Mouse (Mus musculus): ENCODE measurements at regions not wholly inside any gene's neighbourhood (a gene's known extent, or its start where the extent isn't known, plus 50 kb on each side); places are given as distances from the start of the nearest gene placed in this dataset.
"Not testable (repeated sequence)": the region's sequence is repeated elsewhere in the genome, so short reads cannot be mapped to it uniquely, and the experiment has no call there.

- peak in 1 of 2 experiments; percentile 67 for DNase-seq
These were observed 174.2 kb upstream of the Olfr1324 start for GRCm38 (mm10) chrX:50602461-50602875.

DNA sequence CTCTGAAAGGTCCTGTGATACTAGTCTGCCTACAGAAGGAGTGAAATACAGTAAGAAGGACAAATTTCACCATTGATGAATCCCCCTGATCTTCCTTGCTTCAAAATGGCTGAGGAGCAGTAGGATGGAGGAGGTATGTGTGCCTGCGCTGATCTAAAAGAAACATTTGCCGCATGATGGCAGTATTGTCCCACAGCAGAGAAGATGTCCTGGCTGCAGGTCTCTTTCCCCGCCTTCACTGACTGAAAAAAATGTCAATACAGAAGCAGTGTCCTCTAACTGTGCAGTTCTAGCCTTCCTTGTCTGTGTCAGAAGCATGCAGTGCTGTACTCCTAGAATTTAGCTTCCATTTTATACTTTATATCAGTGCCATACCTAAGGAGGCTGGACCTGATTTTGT, 172.0 kb upstream of the Olfr1324 start:
- DNase-seq, result peak in 1 of 2 experiments; percentile 88

DNA sequence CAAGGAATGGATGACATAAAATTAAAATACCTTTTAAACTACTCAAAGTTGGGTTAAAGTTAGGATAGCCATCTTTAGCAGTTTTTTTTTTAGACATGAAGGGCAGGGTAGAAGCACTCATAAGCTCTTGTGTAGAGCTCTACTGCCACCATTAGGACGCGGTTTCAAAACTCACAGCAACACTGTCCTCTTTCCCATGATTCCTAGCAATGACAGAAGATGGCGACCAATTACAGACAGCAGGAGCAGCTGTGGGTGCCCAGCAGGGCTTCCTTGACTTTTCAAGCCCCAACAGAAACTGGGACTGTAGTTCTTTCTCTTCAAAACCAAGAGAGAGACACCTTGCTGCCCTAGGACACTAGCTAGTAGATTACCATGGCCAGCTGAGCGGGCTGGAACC, 171.5 kb upstream of the Olfr1324 start:
- peak in 1 of 2 experiments; percentile 73 for DNase-seq

GRCm38 (mm10) chrX:50597626-50598025, 169.3 kb upstream of the Olfr1324 start:
- peak in 1 of 2 experiments; percentile 33 for DNase-seq

DNA sequence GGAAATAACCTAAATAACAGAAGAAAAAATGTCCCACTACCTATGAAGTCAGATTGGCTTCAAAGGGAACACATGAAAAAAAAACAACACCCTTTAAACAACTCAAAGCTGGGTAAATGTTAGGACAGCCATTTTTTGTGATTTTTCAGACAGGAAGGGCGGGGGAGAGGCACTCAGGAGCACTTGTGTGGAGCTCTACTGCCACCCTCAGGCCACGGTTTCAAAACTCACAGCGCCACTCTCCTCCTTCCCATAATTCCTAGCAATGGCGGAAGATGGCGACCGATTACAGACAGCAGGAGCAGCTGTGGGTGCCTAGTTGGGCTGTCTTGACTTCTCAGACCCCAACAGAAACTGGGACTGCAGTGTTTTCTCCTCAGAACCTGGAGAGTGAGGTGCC, 168.8 kb upstream of the Olfr1324 start:
- DNase-seq, result peak in 1 of 2 experiments; percentile 77

GRCm38 (mm10) chrX:50594976-50595375, 166.7 kb upstream of the Olfr1324 start:
- not testable (repeated sequence) for DNase-seq

DNA sequence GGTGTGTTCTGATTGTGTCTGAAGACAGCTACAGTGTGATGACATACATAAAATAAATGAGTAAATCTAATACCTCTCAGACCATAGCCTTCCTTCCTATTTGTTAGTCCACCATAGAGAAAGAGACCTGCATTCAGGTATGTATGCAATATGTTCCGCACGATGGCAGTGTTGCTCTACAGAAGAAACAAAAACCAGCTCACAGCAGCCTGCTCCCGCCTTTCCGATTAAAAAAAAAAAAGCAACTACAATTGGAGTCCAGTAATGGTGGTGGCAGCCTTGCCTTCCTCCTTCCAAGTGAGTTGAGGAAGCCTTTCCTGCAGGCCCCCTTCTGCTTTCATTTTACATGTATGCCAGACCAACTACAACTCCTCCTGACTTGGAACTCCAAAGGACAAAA, 163.2 kb upstream of the Olfr1324 start:
- peak in 1 of 2 experiments; percentile 54 for DNase-seq

- peak in 1 of 2 experiments; percentile 77 for DNase-seq
These were observed 162.5 kb upstream of the Olfr1324 start for GRCm38 (mm10) chrX:50590673-50591341.

GRCm38 (mm10) chrX:50588892-50589291, 160.6 kb upstream of the Olfr1324 start:
- no peak for DNase-seq

- peak in 1 of 2 experiments; percentile 70 for DNase-seq
These were observed 155.7 kb upstream of the Olfr1324 start for GRCm38 (mm10) chrX:50583741-50584580.

GRCm38 (mm10) chrX:50580200-50580599, 151.9 kb upstream of the Olfr1324 start:
- peak in 1 of 2 experiments; percentile 66 for DNase-seq

DNA sequence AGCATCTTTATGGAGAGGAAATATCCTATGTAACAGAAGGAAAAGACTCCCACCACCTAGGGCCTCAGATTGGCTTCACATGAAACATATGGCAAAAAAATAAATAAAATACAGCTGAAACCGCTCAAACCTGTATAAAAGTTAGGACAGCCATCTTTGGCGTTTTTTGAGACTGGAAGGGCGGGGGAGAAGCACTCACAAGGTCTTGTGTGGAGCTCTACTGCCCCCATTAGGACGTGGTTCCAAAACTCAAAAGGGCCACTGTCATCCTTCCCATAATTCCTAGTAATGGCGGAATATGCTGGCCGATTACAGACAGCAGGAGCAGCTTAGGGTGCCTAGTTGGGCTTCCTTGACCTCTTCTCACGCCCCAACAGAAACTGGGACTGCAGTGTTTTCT, 148.5 kb upstream of the Olfr1324 start:
- DNase-seq, result peak in 1 of 2 experiments; percentile 78

DNA sequence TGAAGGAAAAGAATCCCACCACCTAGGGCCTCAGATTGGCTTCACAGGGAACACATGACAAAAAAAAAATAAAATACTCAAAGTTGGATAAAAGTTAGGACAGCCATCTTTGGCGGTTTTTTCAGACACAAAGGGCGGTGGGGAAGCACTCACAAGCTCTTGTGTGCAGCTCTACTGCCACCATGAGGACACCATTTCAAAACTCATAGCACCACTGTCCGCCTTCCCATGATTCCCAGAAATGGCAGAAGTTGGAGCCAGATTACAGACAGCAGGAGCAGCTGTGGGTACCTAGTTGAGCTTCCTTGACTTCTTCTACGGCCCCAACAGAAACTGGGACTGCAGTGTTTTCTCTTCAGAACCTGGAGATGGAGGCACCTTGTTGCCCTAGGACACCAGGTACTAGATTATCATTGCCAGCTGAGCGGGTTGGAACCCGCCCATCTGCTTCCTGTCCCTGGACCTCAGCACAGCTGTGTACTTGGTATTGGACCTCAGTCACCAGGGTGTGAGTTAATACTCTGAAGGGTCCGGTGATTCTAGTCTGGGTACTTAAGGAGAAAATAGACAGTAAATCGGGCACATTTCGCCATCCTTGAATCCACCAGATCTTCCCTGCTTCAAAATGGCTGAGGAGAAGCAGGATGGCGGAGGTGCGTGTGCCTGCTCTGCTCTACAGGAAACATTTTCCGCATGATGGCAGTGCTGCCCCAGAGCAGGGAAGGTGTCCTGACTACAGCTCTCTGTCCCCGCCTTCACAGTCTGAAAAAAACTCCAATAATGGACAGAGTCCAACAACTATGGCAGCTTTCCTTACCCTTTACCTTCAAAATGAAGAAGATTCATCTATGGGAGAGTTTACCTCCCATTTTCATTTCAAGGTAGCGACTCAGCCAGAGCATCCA, 144.1 kb upstream of the Olfr1324 start:
- peak in 1 of 2 experiments; percentile 78 for DNase-seq

DNA sequence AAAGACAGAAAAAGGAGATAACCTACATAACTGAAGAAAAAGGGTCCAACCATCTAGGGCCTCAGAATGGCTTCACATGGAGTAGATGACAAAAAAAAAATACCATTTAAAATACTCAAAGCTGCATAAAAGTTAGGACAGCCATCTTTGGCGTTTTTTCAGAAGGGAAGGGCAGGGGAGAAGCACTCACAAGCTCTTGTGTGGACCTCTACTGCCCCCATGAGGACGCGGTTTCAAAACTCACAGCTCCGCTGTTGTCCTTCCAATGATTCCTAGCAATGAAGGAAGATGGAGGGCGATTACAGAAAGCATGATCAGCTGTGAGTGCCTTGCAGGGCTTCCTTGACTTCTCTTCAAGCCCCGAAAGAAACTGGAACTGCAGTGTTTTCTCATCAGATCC, 140.8 kb upstream of the Olfr1324 start:
- DNase-seq, result peak in 1 of 2 experiments; percentile 70

- DNase-seq, result peak in 1 of 2 experiments; percentile 81
These were observed 138.0 kb upstream of the Olfr1324 start for GRCm38 (mm10) chrX:50566345-50566744.

DNA sequence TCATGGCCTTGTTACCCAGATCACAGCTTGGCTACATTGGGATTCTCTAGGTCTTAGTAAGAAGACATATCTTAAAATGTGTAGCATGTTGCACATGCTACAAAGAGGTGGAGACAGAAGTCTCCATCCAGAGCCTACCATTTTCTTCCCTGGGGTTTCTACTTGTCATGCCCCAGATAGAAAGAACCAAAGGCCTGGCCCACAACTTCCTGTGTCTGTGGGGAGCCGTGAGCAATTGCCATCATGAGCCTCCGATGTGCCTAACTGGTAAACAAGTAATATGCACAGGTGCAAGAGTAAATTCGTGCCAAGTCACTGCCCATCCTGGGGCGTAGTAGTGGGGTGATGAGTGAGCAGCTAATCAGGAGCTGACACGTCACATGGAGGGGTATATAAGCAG, 136.7 kb upstream of the Olfr1324 start:
- not testable (repeated sequence) for DNase-seq

DNA sequence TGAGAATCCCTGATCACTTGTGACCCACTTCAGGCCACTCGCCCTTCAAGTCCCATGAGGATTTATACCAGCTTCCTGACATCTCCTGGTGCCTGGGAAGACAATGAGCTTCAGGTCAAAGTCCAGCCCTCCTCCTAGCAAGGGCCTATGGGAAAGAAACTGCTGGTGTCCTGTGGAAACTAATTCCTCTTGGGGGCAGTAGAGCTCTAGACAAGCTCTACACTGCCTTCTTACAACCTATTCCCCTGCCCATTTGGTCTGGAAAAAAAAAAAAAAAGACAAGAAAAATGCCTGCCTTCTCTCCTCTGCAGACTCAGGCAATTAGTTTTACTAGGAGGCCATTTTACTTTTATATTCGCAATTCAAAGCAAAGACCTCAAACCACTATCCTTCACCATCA, 132.6 kb upstream of the Olfr1324 start:
- DNase-seq, result peak in 1 of 2 experiments; percentile 21

- DNase-seq, result peak in 1 of 2 experiments; percentile 55
These were observed 122.0 kb upstream of the Olfr1324 start for GRCm38 (mm10) chrX:50550297-50550696.

DNA sequence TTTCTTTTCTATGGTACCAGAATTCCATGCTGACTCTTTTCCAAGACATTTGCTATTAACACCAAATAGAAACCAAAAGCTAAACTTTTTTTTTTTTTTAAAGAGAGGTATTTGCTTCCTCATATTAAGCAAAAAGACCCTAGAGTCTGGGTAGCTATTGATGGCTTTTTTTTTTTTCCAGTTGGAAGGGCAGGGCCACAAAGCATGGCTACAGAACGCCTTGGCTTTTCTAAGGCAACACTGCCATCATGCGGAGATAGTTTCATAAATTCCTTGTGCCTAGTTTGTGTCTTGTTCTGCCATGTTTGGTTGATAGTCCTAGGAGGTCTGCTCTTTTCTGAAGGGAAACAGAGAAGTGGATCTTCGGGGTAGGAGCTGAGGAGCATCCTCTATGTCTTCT, 121.4 kb upstream of the Olfr1324 start:
- DNase-seq, result peak in 1 of 2 experiments; percentile 63

DNA sequence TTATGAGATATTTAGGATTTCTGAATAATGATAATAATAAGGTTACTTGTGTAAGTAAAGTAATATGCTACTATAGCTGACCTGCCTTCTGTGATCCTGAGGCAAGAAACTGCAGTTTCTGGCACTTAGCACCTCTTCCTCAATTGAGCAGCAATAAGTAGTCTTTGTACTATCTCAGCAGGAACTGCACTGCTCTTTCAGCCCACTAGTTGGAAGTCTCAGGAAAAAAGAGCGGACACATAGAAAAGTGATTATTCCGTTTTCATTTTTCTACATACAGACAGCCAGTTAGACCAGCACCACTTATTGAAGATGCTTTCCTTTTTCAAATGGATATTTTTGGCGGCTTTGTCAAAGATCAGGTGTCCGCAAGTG, 109.5 kb upstream of the Olfr1324 start:
- DNase-seq, result not testable (repeated sequence)

DNA sequence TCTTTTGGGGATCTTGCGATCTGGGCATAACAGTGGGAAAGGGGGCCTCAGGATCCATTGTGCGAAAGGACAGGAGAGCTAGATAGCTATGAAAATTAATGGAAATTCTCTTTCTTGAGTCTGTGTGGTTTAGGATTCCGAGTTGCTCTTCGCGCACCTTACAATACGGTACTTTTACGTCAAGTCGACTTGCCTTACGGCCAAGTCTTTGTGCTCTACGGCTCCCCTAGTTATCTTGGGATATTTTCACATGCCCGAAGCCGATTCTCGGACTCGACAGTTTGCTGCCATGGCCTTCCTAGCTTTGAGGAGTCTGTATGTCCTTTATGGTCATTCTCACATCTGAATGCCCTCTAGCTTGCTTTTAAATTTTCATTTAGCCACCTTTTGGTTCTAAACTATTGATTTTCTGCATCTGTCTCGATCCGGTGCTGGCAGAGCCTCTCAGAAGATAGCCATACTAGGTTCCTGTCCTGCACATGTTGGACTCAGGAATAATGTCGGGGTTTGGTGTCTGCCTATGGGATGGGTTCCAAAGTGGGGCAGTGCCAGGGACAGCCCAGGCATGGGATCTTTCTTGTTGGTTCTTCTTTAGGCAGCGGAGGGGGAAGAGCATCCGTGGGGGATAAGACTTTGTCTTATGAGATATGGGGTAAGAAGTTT, 109.0 kb upstream of the Olfr1324 start:
- DNase-seq, result peak; percentile 50 to 83

DNA sequence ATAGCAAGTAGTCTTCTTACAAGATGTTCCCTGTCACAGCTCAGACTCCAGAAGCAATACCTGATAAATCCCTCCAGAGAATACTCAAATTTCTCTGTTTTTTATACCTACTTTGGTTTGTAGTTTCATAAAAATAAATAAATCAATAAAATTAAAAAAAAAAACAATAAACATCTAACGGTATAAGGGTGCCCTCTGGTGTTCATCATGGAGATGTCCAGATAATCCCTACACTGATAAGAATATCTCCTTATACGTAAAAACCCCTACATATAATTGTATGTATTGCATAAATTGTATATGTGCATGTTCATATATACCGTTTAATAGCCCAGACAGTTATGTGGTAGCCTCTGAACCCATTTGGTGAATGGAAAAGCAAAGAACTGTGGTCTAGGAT, 75.7 kb upstream of the Olfr1324 start:
- DNase-seq, result no peak

Data from cerebellum, postnatal 25 days (tissue).